Mouse (Mus musculus): Measurements from ENCODE around the gene Olfr824. TPM values are rescaled to one million over a fixed set of nuclear protein-coding genes. Genes with fewer than 3 reads are reported as not detected.
"Not testable (repeated sequence)": the region's sequence is repeated elsewhere in the genome, so short reads cannot be mapped to it uniquely, and the experiment has no call there.

Olfr824 gene
- total RNA-seq (2021), result not detected
- long read RNA-seq, experiment 1, result 0 reads
- long read RNA-seq, experiment 2, result 0 reads

- intact Hi-C loops (cut with DNase I); DNase-seq (ENCODE audit: low spot score in 2 of 2): not testable (repeated sequence)
These were observed at the start of gene Olfr824 for GRCm38 (mm10) chr10:130129900-130130299. TSS of gene Olfr824 (minus strand) at chr10:130130000.

- DNase-seq (ENCODE audit: low spot score in 2 of 2), result no peak
- intact Hi-C loops (cut with DNase I), result no loop called here
These were observed 36.9 kb upstream of the Olfr824 start, which contains the start of gene Olfr825 for GRCm38 (mm10) chr10:130166666-130167065. TSS of gene Olfr825 (minus strand) at chr10:130166766.

GRCm38 (mm10) chr10:130165196-130165595, 35.4 kb upstream of the Olfr824 start:
- intact Hi-C loops (cut with DNase I), result no loop called here
- no peak for DNase-seq (ENCODE audit: low spot score in 2 of 2)

- DNase-seq (ENCODE audit: low spot score in 2 of 2), result no peak
- intact Hi-C loops (cut with DNase I), result no loop called here
These were observed 14.3 kb upstream of the Olfr824 start for GRCm38 (mm10) chr10:130144121-130144520.

- intact Hi-C loops (cut with DNase I), result not testable (repeated sequence)
These were observed 12.7 kb upstream of the Olfr824 start for GRCm38 (mm10) chr10:130142481-130142880.

GRCm38 (mm10) chr10:130134811-130135210, 5.0 kb upstream of the Olfr824 start:
- DNase-seq (ENCODE audit: low spot score in 2 of 2), result no peak
- intact Hi-C loops (cut with DNase I), result no loop called here

More at GRCm38 (mm10) chr10:130142481-130142880, 12.7 kb upstream of the Olfr824 start:
- DNase-seq (ENCODE audit: low spot score in 2 of 2), result not testable (repeated sequence)

GRCm38 (mm10) chr10:130116045-130116444, 13.8 kb downstream of the Olfr824 start:
- intact Hi-C loops (cut with DNase I); DNase-seq (ENCODE audit: low spot score in 2 of 2): not testable (repeated sequence)

- intact Hi-C loops (cut with DNase I); DNase-seq (ENCODE audit: low spot score in 2 of 2): not testable (repeated sequence)
These were observed 14.5 kb downstream of the Olfr824 start, which contains the start of gene Olfr823 for GRCm38 (mm10) chr10:130115283-130115682. TSS of gene Olfr823 (minus strand) at chr10:130115383.

- intact Hi-C loops (cut with DNase I), result loop anchor here (10.0 kb wide), 1 partner anchor 551 kb away; no protein-coding TSS in a partner anchor
- no peak for DNase-seq (ENCODE audit: low spot score in 2 of 2)
These were observed 33.7 kb downstream of the Olfr824 start for GRCm38 (mm10) chr10:130096104-130096503.

GRCm38 (mm10) chr10:130092838-130093440, 36.9 kb downstream of the Olfr824 start:
- peak; percentile 58 to 79 for DNase-seq (ENCODE audit: low spot score in 2 of 2)
- intact Hi-C loops (cut with DNase I), result loop anchor here (2.0 to 10.0 kb wide), 2 partner anchors 548 to 1066 kb away; no protein-coding TSS in a partner anchor

Other genes with a start within 250 kb of the Olfr824 start
- gene Olfr815, start 224.1 kb downstream of the Olfr824 start, total RNA-seq (2021), result not detected
- not detected for gene Olfr816, start 214.4 kb downstream of the Olfr824 start, total RNA-seq (2021)
- gene Olfr818, start 180.9 kb downstream of the Olfr824 start, total RNA-seq (2021), result not detected
- not detected for gene Olfr819, start 162.7 kb downstream of the Olfr824 start, total RNA-seq (2021)
- not detected for gene Olfr247, start 153.9 kb downstream of the Olfr824 start, total RNA-seq (2021)
- gene Gm10310, start 144.9 kb downstream of the Olfr824 start, total RNA-seq (2021), result not detected
- not detected for gene Olfr820, start 117.4 kb downstream of the Olfr824 start, total RNA-seq (2021)
- gene Olfr821, start 99.7 kb downstream of the Olfr824 start, total RNA-seq (2021), result not detected
- gene Olfr822, start 58.8 kb downstream of the Olfr824 start, total RNA-seq (2021), result not detected
- gene Olfr823, start 14.6 kb downstream of the Olfr824 start, total RNA-seq (2021), result not detected
- gene Olfr825, start 36.8 kb upstream of the Olfr824 start, total RNA-seq (2021), result not detected
- not detected for gene Olfr826, start 54.2 kb upstream of the Olfr824 start, total RNA-seq (2021)
- not detected for gene Olfr827, start 84.4 kb upstream of the Olfr824 start, total RNA-seq (2021)
- gene Neurod4, start 150.2 kb upstream of the Olfr824 start, total RNA-seq (2021), result under 1 TPM; 0.33 to 0.34 TPM
- gene Tespa1, start 192.9 kb upstream of the Olfr824 start, total RNA-seq (2021), result 1 to 10 TPM; 2.7 to 3.7 TPM